Mouse (Mus musculus): ENCODE results near the gene Nsd2.
"Not testable (repeated sequence)": the region's sequence is repeated elsewhere in the genome, so short reads cannot be mapped to it uniquely, and the experiment has no call there.

Nsd2 gene

DNA sequence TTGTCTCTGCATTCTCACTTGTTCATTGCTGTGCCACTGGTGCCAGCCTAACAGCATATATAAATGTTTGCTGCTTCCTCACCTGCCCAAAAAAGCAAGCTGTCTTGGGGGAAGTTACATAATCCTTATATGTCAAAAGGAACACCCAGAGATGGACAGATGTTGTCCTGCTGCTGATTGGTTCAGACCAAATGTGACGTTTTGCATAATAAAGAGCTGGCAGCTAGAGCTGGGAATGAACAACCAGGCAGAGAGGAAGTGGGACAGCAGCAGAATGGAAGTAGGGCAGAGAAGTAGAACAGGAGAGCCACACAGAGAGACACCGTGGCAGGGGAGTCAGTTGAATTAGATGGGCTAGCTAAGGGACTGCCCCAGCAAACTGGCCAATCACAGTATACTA, 111.9 kb downstream of the Nsd2 start:
- DNase-seq (ENCODE audit: low spot score in 2 of 2), result no peak

DNA sequence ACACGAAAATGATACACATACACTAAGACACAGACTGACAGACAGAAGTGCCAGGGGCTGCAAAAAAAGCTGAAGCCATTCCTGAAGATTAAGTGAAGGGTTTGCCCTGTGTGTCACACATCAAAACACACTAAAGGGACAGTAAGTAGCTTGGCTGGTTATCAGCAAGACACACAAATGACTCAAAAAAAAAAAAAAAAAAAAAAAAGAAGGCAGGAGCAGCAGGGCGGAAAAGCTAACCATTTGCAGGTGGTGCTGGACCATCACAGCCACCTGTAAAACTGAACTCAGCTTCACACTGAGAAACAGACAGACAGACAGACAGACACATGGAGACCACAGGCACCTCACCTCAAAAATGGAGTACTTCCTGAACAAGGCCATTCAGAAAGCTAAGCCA, 113.6 kb downstream of the Nsd2 start:
- DNase-seq (ENCODE audit: low spot score in 2 of 2), result no peak

DNA sequence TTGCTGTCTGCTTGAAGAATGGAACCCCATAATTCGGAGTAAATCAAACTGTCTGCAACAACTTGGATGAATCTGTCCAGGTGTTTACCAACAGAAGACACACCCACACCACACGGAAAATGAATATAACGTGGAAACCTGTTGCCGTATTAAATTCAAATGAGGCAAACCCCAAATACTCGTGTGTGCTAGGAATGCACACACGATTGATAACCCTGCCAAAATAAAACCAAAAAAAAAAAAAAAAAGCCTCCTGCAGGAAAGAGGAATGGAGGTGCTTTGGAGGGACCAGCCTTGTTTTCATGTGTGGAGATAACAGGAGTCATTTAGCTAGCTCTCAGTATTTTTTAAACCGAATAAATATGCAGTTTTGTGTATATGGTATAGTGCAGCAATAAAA, 114.4 kb downstream of the Nsd2 start:
- DNase-seq (ENCODE audit: low spot score in 2 of 2), result no peak

DNA sequence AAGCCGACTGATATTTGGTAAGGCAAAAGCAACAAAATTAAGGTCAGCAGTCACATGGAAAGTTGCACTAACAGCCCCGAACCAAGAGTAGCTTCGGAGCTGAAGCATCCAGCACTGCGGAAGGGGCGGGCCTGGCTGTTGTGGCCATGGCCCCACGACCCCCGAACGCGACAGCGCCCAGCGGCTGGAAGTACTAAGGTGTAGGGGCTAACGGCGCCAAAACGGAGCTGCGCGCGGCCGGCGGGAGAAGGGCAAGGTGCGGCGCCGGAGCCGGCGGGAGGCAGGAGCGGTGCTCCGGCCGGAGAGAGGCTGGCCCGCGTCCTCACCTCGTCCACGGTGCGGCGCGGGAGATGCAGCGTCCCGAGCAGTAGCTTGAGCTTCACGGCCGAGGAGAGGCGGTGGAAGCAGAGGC, 115.2 kb downstream of the Nsd2 start:
- no peak for DNase-seq (ENCODE audit: low spot score in 2 of 2)

DNA sequence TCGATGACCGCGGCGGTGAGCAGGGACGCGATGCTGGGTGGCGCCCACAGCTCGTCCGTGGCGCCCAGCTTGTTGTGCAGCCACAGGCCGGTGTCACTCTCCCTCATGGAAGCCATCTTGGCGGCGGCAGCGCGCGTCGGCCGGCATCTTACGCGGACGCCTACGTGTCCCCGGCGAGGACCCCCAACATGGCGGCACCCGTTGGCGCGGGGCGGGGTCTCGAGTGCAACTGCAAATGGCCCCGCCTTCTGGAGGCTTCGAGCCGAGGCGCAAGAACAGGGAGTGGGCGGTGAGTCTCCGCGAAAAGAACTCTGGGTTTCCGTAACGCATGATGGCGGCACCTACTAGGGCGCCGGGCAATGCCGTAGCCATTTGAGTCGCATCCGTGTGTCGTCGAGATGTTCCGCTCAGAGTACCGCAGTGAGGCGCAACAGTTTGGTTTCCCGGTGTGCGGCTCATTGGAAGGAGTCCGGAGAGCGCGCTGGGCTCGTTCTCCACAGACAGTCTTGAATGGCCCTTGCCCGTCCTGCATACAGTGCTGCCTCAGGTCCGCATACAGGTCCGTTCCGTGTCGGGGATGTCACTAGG, 115.7 kb downstream of the Nsd2 start, which contains the start of gene Nelfa:
Gene Nelfa (minus strand): TSS at position 294 of the 588 bp plus-strand sequence.
- DNase-seq (ENCODE audit: low spot score in 2 of 2), result peak; percentile 97 to 98

DNA sequence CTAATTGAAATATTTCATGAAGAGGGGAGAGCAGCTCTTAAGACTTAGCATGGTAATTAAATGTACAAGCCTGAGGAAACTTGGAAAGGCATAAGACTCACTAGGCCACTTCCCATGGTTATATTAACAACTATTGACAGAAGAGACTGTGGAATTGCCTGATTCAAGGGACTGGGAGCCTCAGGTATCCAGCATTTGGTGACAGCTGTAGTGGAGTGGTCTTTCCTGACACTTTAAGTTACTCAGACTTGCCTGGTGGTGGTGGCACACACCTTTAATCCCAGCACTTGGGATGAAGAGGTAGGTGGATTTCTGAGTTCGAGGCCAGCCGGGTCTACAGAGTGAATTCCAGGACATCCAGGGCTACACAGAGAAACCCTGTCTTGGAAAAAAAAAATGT, 116.7 kb downstream of the Nsd2 start:
- no peak for DNase-seq (ENCODE audit: low spot score in 2 of 2)

DNA sequence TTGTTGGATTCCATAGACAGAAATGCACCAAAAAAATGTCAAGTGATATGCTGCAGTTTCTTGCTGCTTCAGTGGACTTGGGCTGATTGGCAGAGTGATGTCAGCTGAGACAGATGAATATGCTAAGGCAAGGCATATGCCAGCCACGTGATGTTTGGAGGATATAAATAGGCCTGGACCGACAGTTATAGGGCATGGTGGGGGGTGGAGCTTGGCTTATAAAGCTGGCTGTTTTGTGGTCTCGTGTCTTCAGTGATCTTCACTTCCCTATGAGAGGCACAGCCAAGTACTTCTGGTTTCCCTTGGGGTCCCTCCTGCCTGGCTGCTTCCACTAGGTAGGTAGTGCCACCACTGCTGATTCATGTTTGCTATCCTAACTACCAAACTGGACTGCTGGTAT, 117.9 kb downstream of the Nsd2 start:
- DNase-seq (ENCODE audit: low spot score in 2 of 2), result no peak

DNA sequence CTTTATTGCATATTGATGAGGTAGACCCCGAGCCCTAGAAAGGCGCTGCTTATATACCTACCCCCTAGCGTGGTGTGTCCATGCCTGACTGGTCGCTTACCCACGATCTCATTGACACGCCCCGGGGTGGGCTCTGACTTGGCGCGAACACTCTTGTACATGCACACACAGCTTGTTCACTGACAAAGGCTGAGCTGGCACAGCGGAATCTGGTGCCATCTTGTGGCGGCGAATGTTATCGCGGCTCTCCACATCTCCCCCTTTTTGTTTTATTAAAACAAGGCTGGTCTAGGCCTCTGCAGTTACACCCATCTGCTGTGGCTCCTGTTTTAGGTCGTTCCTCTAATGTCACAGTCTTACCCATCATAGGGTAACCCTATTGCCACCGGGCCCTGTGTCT, 126.5 kb downstream of the Nsd2 start:
- not testable (repeated sequence) for DNase-seq (ENCODE audit: low spot score in 2 of 2)
